Mouse (Mus musculus): ENCODE data around the gene Ostm1. TPM values are rescaled to one million over a fixed set of nuclear protein-coding genes. Genes with fewer than 3 reads are reported as not detected.

Ostm1 gene
- total RNA-seq, 2 experiments from 2014 or later = 58.9 to 59.8 TPM

- DNase-seq (ENCODE audit: low spot score in 2 of 2) = no peak
Observed at GRCm38 (mm10) chr10:42678331-42678730, 94.7 kb downstream of the Ostm1 start.

- peak; percentile 86 to 94 for DNase-seq (ENCODE audit: low spot score in 2 of 2)
Observed at GRCm38 (mm10) chr10:42678755-42679364, 95.2 kb downstream of the Ostm1 start.

DNA sequence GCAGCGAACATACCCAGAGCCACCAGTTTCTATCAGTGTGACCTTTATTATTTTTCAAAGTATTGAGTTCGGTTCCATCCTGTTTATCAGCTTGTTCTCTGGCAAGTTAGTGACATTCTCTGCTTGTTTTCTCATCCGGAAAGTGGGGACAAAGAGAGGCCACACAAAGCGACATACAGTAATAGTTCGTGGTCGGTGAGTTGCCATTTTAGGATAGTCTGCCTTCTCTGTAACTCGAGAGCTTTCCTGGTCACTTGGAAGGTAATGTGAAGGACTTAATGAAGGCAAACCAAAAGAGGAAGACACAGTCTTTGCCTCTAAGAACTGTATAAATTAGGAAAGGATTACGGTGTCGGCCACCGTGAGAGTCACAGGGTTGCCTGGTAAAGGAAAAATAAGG is 96.0 kb downstream of the Ostm1 start:
- DNase-seq (ENCODE audit: low spot score in 2 of 2) = no peak

- DNase-seq (ENCODE audit: low spot score in 2 of 2) = no peak
Observed at GRCm38 (mm10) chr10:42680582-42681001, 97.0 kb downstream of the Ostm1 start.

- no peak for DNase-seq (ENCODE audit: low spot score in 2 of 2)
Observed at GRCm38 (mm10) chr10:42682421-42682820, 98.8 kb downstream of the Ostm1 start.

- DNase-seq (ENCODE audit: low spot score in 2 of 2) = no peak
Observed at GRCm38 (mm10) chr10:42687873-42688272, 104.3 kb downstream of the Ostm1 start.

DNA sequence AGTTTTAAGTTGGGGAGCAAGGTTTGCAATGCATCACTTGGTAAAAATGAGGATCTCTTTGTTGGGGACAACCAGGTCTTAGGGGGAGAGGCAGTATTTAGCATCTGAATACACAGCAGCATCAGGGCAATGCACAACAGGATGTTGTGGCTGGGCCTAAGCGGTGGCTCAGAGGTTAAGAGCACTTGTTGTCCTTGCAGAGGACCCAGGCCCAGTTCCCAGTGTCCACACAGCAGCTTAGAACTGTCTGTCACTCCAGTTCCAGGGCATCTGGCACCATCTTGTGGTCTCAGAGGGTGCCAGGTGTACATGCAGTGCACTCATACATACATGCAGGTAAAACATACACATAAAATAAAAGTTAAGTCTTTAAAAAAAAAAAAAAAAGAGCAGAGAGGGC is 106.1 kb downstream of the Ostm1 start:
- DNase-seq (ENCODE audit: low spot score in 2 of 2) = no peak

GRCm38 (mm10) chr10:42690233-42691028 is 106.8 kb downstream of the Ostm1 start:
- no peak for DNase-seq (ENCODE audit: low spot score in 2 of 2)

DNA sequence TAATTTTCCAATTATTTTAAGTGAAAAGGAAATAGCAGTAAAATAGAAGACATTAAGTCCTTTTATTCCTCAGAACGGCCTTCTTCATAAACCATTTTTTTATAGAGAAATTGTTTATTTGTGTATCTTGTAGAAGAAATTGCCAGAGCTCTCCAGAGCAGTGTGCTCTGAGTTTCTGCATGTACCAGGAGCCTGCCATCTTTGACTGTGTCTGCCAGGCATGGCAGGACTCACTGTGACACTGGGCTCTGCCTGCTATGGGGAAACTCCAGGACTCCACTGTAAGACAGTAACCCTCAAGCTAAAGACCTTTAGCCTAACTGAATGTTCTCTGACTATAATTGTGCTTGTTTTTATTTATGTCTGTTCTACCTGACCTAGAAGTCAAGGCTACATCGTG is 107.4 kb downstream of the Ostm1 start:
- DNase-seq (ENCODE audit: low spot score in 2 of 2) = no peak

GRCm38 (mm10) chr10:42692095-42692494 is 108.5 kb downstream of the Ostm1 start:
- no peak for DNase-seq (ENCODE audit: low spot score in 2 of 2)

GRCm38 (mm10) chr10:42692794-42693193 is 109.2 kb downstream of the Ostm1 start:
- no peak for DNase-seq (ENCODE audit: low spot score in 2 of 2)

DNA sequence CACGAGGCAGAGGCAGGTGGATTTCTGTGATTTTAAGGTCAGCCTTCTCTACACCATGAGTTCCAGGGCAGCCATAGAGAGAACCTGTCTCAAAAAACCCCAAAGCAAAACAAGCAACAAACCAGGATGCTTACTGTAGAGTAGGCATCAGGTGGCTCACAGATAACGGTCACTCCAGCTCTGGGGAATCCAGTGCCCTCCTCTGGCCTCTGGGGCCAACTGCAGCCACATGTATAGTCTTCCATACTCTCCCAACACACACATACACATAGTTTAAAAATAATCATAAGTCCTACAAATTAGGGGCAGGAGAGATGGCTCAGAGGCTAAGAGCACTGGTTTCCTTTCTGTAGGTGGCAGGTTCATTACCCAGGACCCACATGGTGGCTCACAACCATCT is 109.9 kb downstream of the Ostm1 start:
- DNase-seq (ENCODE audit: low spot score in 2 of 2) = no peak

DNA sequence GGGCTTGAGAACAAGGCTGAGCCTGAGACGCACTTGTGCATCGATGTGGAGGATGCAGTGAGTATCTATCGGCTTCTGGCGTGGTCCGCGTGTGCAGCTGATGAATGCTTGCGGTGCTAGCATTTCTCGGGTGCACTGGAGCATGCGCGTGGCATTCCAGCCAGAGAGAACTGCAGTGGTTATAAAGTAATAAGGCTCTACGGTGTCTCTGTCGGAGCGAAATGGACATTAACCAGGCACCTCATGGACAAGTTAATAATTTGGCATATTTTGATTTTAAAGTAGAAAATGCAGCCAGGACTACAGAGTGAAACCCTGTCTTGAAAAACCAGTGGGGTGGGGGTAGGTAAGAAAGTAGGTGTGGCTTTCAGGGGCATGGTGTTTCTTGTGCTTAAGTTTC is 112.7 kb downstream of the Ostm1 start:
- DNase-seq (ENCODE audit: low spot score in 2 of 2) = no peak

GRCm38 (mm10) chr10:42697007-42697406 is 113.4 kb downstream of the Ostm1 start:
- peak; percentile 27 to 88 for DNase-seq (ENCODE audit: low spot score in 2 of 2)

- DNase-seq (ENCODE audit: low spot score in 2 of 2) = no peak
Observed at GRCm38 (mm10) chr10:42698375-42698774, 114.8 kb downstream of the Ostm1 start.

GRCm38 (mm10) chr10:42698994-42699393 is 115.4 kb downstream of the Ostm1 start:
- DNase-seq (ENCODE audit: low spot score in 2 of 2) = no peak

DNA sequence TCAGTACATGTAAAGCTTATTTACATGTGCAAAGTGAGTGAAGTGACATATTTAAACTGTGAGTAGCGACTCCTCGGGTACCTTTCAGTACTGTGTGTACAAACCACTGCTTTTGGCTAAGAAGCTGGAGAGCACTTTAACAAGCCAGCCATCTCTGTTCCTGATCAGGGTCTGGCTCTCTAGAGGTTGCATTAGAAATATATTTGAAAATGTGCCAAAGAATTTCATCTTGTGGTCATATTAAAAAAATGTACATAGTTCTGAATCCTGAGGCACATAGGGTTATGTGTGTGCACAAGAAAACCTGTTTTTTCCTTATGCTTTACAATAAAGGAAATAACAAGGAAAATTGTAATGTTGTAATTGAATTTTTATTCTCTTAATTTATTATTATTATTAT is 118.5 kb downstream of the Ostm1 start:
- no peak for DNase-seq (ENCODE audit: low spot score in 2 of 2)

DNA sequence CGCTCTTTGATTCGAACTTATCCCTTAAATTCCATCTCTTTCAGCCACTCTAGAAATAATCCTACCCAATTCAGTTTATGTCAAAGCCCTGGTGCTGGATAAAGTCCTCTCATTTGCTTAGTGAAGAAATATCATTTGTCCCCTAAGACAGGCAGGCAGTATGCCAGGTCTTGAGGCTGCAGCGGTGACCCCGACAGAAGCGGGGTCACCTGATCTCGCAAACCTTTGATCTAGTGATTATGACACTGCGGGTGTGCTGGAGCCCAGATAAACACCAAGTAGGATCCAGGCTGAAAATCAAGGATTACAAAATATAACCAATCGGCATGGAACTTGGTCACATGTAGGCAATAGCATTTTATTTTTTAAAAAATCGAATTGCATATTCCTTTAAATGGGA is 131.1 kb downstream of the Ostm1 start:
- no peak for DNase-seq (ENCODE audit: low spot score in 2 of 2)

GRCm38 (mm10) chr10:42715366-42716035 is 131.9 kb downstream of the Ostm1 start:
- no peak for DNase-seq (ENCODE audit: low spot score in 2 of 2)

GRCm38 (mm10) chr10:42722116-42722515 is 138.5 kb downstream of the Ostm1 start:
- no peak for DNase-seq (ENCODE audit: low spot score in 2 of 2)

- peak in 1 of 2 experiments; percentile 6 for DNase-seq (ENCODE audit: low spot score in 2 of 2)
Observed at GRCm38 (mm10) chr10:42723275-42724232, 139.9 kb downstream of the Ostm1 start.
